Mouse (Mus musculus): ENCODE results near the gene Akap13. TPM values are rescaled to one million over a fixed set of nuclear protein-coding genes. Genes with fewer than 3 reads are reported as not detected.

Gene Akap13
- polyA plus RNA-seq, 1 experiment from 2014 or later = 37.6 TPM

GRCm38 (mm10) chr7:75529857-75530437, 74.6 kb downstream of the Akap13 start:
- H3K4me3 ChIP-seq = no peak overlapping the region

DNA sequence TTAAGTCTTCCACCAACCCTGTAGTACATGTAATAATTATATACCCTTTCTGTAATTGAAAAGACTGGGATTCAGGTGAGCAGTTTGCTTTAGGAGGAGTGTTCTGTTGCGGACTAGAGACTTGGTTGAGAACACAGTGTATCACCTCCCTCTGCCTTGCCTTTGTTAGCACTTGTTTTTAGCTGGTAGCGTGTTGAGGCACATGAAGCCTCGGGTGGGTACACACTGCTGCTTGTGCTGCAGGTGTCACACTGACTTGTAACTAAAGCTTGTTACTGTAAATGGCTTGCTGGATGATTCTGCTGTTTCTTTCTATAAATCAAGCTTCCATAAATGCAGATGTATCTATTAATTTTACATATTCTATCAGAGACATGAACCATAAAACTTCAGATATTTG, 75.3 kb downstream of the Akap13 start:
- Histone ChIP-seq H3K4me3 (no peak overlapping the region), H3K9me3 (no peaks in the 10 kb centered on the region), H3K4me1 (peaks cover 19% of the 10 kb centered on the region), H3K36me3 (no peaks in the 10 kb centered on the region; the same call in 1 of the 2 replicates), H3K27ac (no peak overlapping the region), H3K27me3 (ENCODE audit: insufficient read depth, poor library complexity, severe bottlenecking) (no peaks in the 10 kb centered on the region)
- no peak for DNase-seq (ENCODE audit: low spot score)
- WGBS = 91% methylated on average over 3 of the region's 3 CpGs

More at GRCm38 (mm10) chr7:75529857-75530437, 74.6 kb downstream of the Akap13 start:
- H3K9me3 ChIP-seq = no peaks in the 10 kb centered on the region
- DNase-seq (ENCODE audit: low spot score) = no peak
- H3K27ac ChIP-seq = no peak overlapping the region
- H3K4me1 ChIP-seq = peaks cover 26% of the 10 kb centered on the region
- H3K36me3 ChIP-seq = no peaks in the 10 kb centered on the region
- WGBS = 85% methylated on average over 7 of the region's 7 CpGs
- no peaks in the 10 kb centered on the region for H3K27me3 ChIP-seq (ENCODE audit: insufficient read depth, poor library complexity, severe bottlenecking)

GRCm38 (mm10) chr7:75533079-75533478, 77.7 kb downstream of the Akap13 start:
- H3K4me3 ChIP-seq = no peak overlapping the region
- peaks cover 3% of the 10 kb centered on the region; the same call in 1 of the 2 replicates for H3K4me1 ChIP-seq
- H3K9me3 ChIP-seq = no peaks in the 10 kb centered on the region
- 95% methylated on average over 5 of the region's 5 CpGs for WGBS
- no peaks in the 10 kb centered on the region for H3K27me3 ChIP-seq (ENCODE audit: insufficient read depth, poor library complexity, severe bottlenecking)
- no peak overlapping the region for H3K27ac ChIP-seq
- DNase-seq (ENCODE audit: low spot score) = no peak
- no peaks in the 10 kb centered on the region; the same call in 1 of the 2 replicates for H3K36me3 ChIP-seq

DNA sequence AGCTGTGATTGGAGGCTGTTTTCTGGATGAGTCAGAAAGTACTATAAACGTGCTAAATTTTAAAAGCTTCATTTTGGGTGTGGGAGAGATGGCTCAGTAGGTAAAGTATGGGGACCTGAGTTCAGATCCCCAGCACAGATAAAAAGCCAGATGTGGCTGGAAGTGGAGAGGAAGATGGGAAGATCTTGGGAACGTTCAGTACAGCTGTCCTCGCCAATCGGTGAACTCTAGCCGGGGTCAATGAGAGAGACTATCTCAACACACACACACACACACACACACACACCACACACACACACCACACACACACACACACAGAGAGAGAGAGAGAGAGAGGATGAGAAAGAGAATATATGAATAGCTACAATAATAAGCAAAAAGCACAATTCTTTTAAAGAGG, 81.0 kb downstream of the Akap13 start:
- Histone ChIP-seq H3K4me3 (no peak overlapping the region), H3K36me3 (no peaks in the 10 kb centered on the region; the same call in 1 of the 2 replicates), H3K4me1 (0 out of 2 replicates have a peak, but pooled peaks cover 6% of the 10 kb centered on the region), H3K9me3 (no peaks in the 10 kb centered on the region), H3K27me3 (ENCODE audit: insufficient read depth, poor library complexity, severe bottlenecking) (no peaks in the 10 kb centered on the region), H3K27ac (no peak overlapping the region)
- no peak for DNase-seq (ENCODE audit: low spot score)
- WGBS = 75% methylated on average over 5 of the region's 5 CpGs

- Histone ChIP-seq H3K4me1 (0 out of 2 replicates have a peak, but pooled peaks cover 6% of the 10 kb centered on the region), H3K27ac (no peak overlapping the region), H3K4me3 (no peak overlapping the region), H3K9me3 (no peaks in the 10 kb centered on the region), H3K27me3 (ENCODE audit: insufficient read depth, poor library complexity, severe bottlenecking) (no peaks in the 10 kb centered on the region), H3K36me3 (no peaks in the 10 kb centered on the region; the same call in 1 of the 2 replicates)
- WGBS = 64% methylated on average over 2 of the region's 2 CpGs
- no peak for DNase-seq (ENCODE audit: low spot score)
Observed at GRCm38 (mm10) chr7:75537567-75537966, 82.2 kb downstream of the Akap13 start.

GRCm38 (mm10) chr7:75538513-75538912, 83.2 kb downstream of the Akap13 start:
- Histone ChIP-seq H3K27ac (0 out of 2 replicates have a peak overlapping the region, but pooled peaks have one; percentile 3), H3K4me3 (no peak overlapping the region), H3K36me3 (no peaks in the 10 kb centered on the region; the same call in 1 of the 2 replicates), H3K4me1 (0 out of 2 replicates have a peak, but pooled peaks cover 6% of the 10 kb centered on the region), H3K9me3 (no peaks in the 10 kb centered on the region), H3K27me3 (ENCODE audit: insufficient read depth, poor library complexity, severe bottlenecking) (no peaks in the 10 kb centered on the region)
- 58% methylated on average over 3 of the region's 3 CpGs for WGBS
- DNase-seq (ENCODE audit: low spot score) = no peak

- WGBS = 73% methylated on average over 3 of the region's 3 CpGs
- Histone ChIP-seq H3K27ac (no peak overlapping the region), H3K36me3 (no peaks in the 10 kb centered on the region; the same call in 1 of the 2 replicates), H3K4me1 (0 out of 2 replicates have a peak, but pooled peaks cover 6% of the 10 kb centered on the region), H3K27me3 (ENCODE audit: insufficient read depth, poor library complexity, severe bottlenecking) (no peaks in the 10 kb centered on the region), H3K9me3 (no peaks in the 10 kb centered on the region), H3K4me3 (no peak overlapping the region)
- DNase-seq (ENCODE audit: low spot score) = no peak
Observed at GRCm38 (mm10) chr7:75539168-75539567, 83.8 kb downstream of the Akap13 start.

DNA sequence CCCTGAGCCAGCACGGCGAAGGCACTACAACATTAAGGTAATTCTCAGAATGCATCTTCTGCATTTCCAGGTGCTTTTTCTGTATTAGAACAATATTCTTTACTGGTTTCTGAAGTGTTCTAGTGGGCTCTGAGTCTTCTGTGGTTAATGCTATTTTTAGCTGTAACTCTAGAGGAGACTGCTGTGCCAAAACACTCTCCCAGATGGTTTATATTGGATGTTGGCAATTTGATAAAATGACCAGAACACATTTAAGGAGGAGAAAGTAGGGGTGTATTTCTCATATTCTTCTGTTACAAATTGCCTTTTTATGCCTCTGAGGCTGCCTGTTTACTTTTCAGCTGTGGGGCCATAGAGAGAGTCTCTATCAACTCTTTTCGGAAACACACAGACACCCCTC, 94.5 kb downstream of the Akap13 start:
- H3K9me3 ChIP-seq = no peaks in the 10 kb centered on the region
- H3K36me3 ChIP-seq = peaks cover 4% of the 10 kb centered on the region; the same call in 1 of the 2 replicates
- H3K4me3 ChIP-seq = no peak overlapping the region
- no peak overlapping the region for H3K27ac ChIP-seq
- H3K4me1 ChIP-seq = peaks cover 23% of the 10 kb centered on the region
- WGBS = 89% methylated on average over 3 of the region's 3 CpGs
- no peak for DNase-seq (ENCODE audit: low spot score)
- H3K27me3 ChIP-seq (ENCODE audit: insufficient read depth, poor library complexity, severe bottlenecking) = no peaks in the 10 kb centered on the region

GRCm38 (mm10) chr7:75550791-75551336, 95.5 kb downstream of the Akap13 start:
- DNase-seq (ENCODE audit: low spot score) = no peak
- no peak overlapping the region for H3K27ac ChIP-seq
- H3K4me1 ChIP-seq = peaks cover 27% of the 10 kb centered on the region
- peaks cover 4% of the 10 kb centered on the region; the same call in 1 of the 2 replicates for H3K36me3 ChIP-seq
- H3K9me3 ChIP-seq = no peaks in the 10 kb centered on the region
- no peak overlapping the region for H3K4me3 ChIP-seq
- no peaks in the 10 kb centered on the region for H3K27me3 ChIP-seq (ENCODE audit: insufficient read depth, poor library complexity, severe bottlenecking)
- WGBS = 87% methylated on average over 6 of the region's 6 CpGs

GRCm38 (mm10) chr7:75553002-75553666, 97.8 kb downstream of the Akap13 start:
- Histone ChIP-seq H3K27me3 (ENCODE audit: insufficient read depth, poor library complexity, severe bottlenecking) (no peaks in the 10 kb centered on the region), H3K36me3 (no peaks in the 10 kb centered on the region), H3K9me3 (no peaks in the 10 kb centered on the region), H3K4me1 (peaks cover 33% of the 10 kb centered on the region), H3K4me3 (no peak overlapping the region), H3K27ac (no peak overlapping the region)
- 83% methylated on average over 8 of the region's 8 CpGs for WGBS
- DNase-seq (ENCODE audit: low spot score) = no peak

GRCm38 (mm10) chr7:75553667-75554045, 98.3 kb downstream of the Akap13 start:
- peaks cover 34% of the 10 kb centered on the region for H3K4me1 ChIP-seq
- H3K4me3 ChIP-seq = no peak overlapping the region
- no peaks in the 10 kb centered on the region for H3K9me3 ChIP-seq
- no peaks in the 10 kb centered on the region for H3K27me3 ChIP-seq (ENCODE audit: insufficient read depth, poor library complexity, severe bottlenecking)
- DNase-seq (ENCODE audit: low spot score) = no peak
- no peaks in the 10 kb centered on the region for H3K36me3 ChIP-seq
- no peak overlapping the region for H3K27ac ChIP-seq

DNA sequence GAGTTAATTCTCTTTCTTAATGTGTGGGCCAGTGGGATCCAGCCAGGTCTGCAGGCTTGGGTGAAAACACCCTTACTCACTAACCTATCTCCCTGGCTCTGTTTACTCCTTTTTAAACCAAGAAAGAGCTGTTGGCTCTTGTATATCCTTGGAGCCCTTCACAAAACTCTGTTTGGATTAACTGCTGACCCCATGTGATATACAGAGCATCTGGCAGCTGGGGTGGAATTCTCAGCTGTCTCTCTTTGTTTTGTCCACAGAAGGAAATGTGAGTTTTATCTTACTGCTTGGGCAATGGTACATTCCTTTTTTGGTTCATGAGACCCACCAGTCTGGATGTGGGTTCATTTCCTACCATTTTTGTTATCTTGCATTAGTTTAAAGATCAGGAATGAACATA, 98.7 kb downstream of the Akap13 start:
- Histone ChIP-seq H3K36me3 (no peaks in the 10 kb centered on the region), H3K27ac (no peak overlapping the region), H3K4me1 (peaks cover 37% of the 10 kb centered on the region), H3K27me3 (ENCODE audit: insufficient read depth, poor library complexity, severe bottlenecking) (no peaks in the 10 kb centered on the region), H3K9me3 (no peaks in the 10 kb centered on the region), H3K4me3 (no peak overlapping the region)
- no peak for DNase-seq (ENCODE audit: low spot score)

GRCm38 (mm10) chr7:75555940-75556339, 100.6 kb downstream of the Akap13 start:
- DNase-seq (ENCODE audit: low spot score) = no peak
- WGBS = 62% methylated on average over 6 of the region's 6 CpGs
- Histone ChIP-seq H3K27me3 (ENCODE audit: insufficient read depth, poor library complexity, severe bottlenecking) (no peaks in the 10 kb centered on the region), H3K4me3 (no peak overlapping the region), H3K27ac (no peak overlapping the region), H3K4me1 (peaks cover 36% of the 10 kb centered on the region), H3K9me3 (no peaks in the 10 kb centered on the region), H3K36me3 (no peaks in the 10 kb centered on the region)

Measured in heart, embryonic 10.5 days (tissue).